8 mouse cellular contexts compared by ENCODE assay signal in genomic region chr8:11478807-11479527, GRCm38 (mm10). TPM values are rescaled to one million over a fixed set of nuclear protein-coding genes. Genes with fewer than 3 reads are reported as not detected.
DNase-seq lines count a peak whose midpoint lies in the region; ATAC-seq lines count a peak whose summit lies in the region.

No protein-coding gene starts in this region.

- peak overlapping the region; percentile 78 for H3K4me3 ChIP-seq in heart, embryonic 12.5 days
- H3K4me3 ChIP-seq in heart, embryonic 13.5 days = peak overlapping the region; percentile 66
- H3K4me3 ChIP-seq in neural tube, embryonic 13.5 days = peak overlapping the region; percentile 49

- peaks cover 48% of the 10 kb centered on the region for H3K4me1 ChIP-seq in heart, embryonic 12.5 days (replicated peaks)
- H3K4me1 ChIP-seq in heart, embryonic 13.5 days = peaks cover 69% of the 10 kb centered on the region
- peaks cover 26% of the 10 kb centered on the region for H3K4me1 ChIP-seq in neural tube, embryonic 13.5 days (replicated peaks)

- H3K27ac ChIP-seq in heart, embryonic 12.5 days (ENCODE audit: poor library complexity, severe bottlenecking) = peak overlapping the region; percentile 47
- peak overlapping the region; percentile 95 for H3K27ac ChIP-seq in heart, embryonic 13.5 days (replicated peaks)
- no peak overlapping the region for H3K27ac ChIP-seq in neural tube, embryonic 13.5 days (replicated peaks)

- DNase-seq in heart, adult 8-10 months (ENCODE audit: low spot score) = no peak
- DNase-seq in kidney, postnatal 25 days = peak; percentile 53 to 78
- no peak for DNase-seq in frontal cortex, postnatal 10 days (ENCODE audit: low spot score in 2 of 2)
- DNase-seq in thymus, adult 18-20 months = no peak
- no peak for DNase-seq in left cerebral cortex, adult 8-10 months (ENCODE audit: low spot score in 2 of 2)

- H3K27me3 ChIP-seq in heart, embryonic 12.5 days (replicated peaks) = peaks cover 28% of the 10 kb centered on the region
- H3K27me3 ChIP-seq in heart, embryonic 13.5 days (replicated peaks) = peaks cover 55% of the 10 kb centered on the region
- H3K27me3 ChIP-seq in neural tube, embryonic 13.5 days = peaks cover 83% of the 10 kb centered on the region

- no peaks in the 10 kb centered on the region for H3K9me3 ChIP-seq in heart, embryonic 12.5 days (replicated peaks)
- no peaks in the 10 kb centered on the region for H3K9me3 ChIP-seq in heart, embryonic 13.5 days
- H3K9me3 ChIP-seq in neural tube, embryonic 13.5 days = no peaks in the 10 kb centered on the region

- WGBS in heart, embryonic 12.5 days = 3% methylated on average over 23 of the region's 23 CpGs
- 4% methylated on average over 23 of the region's 23 CpGs for WGBS in heart, embryonic 13.5 days
- WGBS in neural tube, embryonic 13.5 days = 1% methylated on average over 21 of the region's 23 CpGs

- ATAC-seq in heart, embryonic 12.5 days (ENCODE audit: insufficient number of reproducible peaks, low FRiP score) = no peak
- ATAC-seq in heart, embryonic 13.5 days (ENCODE audit: extremely low read depth, insufficient number of reproducible peaks, low FRiP score, low TSS enrichment) = no peak
- peak; percentile 32; the same call in 1 of the 2 replicates for ATAC-seq in neural tube, embryonic 13.5 days (ENCODE audit: low read depth)

- H3K9ac ChIP-seq in heart, embryonic 12.5 days = peak overlapping the region; percentile 80
- H3K9ac ChIP-seq in heart, embryonic 13.5 days = peak overlapping the region; percentile 89
- no peak overlapping the region for H3K9ac ChIP-seq in neural tube, embryonic 13.5 days

- H3K4me2 ChIP-seq in heart, embryonic 12.5 days = peak overlapping the region; percentile 98
- peak overlapping the region; percentile 96 for H3K4me2 ChIP-seq in heart, embryonic 13.5 days
- peak overlapping the region; percentile 97 for H3K4me2 ChIP-seq in neural tube, embryonic 13.5 days

- H3K36me3 ChIP-seq in heart, embryonic 12.5 days = no peaks in the 10 kb centered on the region
- no peaks in the 10 kb centered on the region for H3K36me3 ChIP-seq in heart, embryonic 13.5 days
- H3K36me3 ChIP-seq in neural tube, embryonic 13.5 days = no peaks in the 10 kb centered on the region

RNA-seq across cellular contexts. Expression of gene Rab20, which starts 0.5 kb away (rescaled TPM):
- 20.2 and 23.5 TPM in 2 replicates for polyA plus RNA-seq in heart, embryonic 12.5 days (2016; fragmentation: Nextera tagmentation; extraction: Ambion mirVana)
- total RNA-seq in heart, adult 8-10 months (2022) = 10 to 100 TPM; 21.9 to 36.4 (median 28.1) TPM
- 28.1 and 30.1 TPM in 2 replicates for polyA plus RNA-seq in heart, embryonic 13.5 days (2015; fragmentation: Nextera tagmentation; extraction: Ambion mirVana)
- 1.4 and 1.5 TPM in 2 replicates for polyA plus RNA-seq in neural tube, embryonic 13.5 days (2015; fragmentation: Nextera tagmentation; extraction: Ambion mirVana)
- total RNA-seq in left cerebral cortex, adult 8-10 months (2022) = 1 to 10 TPM in 2 of 4 experiments, under 1 TPM in 2; 0.35 to 1.6 (median 0.78) TPM

RNA-seq across cellular contexts. Expression of gene Naxd, which starts 18.3 kb away (rescaled TPM):
- 68.8 and 71.0 TPM in 2 replicates for polyA plus RNA-seq in heart, embryonic 12.5 days (2016; fragmentation: Nextera tagmentation; extraction: Ambion mirVana)
- total RNA-seq in heart, adult 8-10 months (2022) = 10 to 100 TPM; 30.7 to 35.3 (median 32.1) TPM
- 73.5 and 77.8 TPM in 2 replicates for polyA plus RNA-seq in heart, embryonic 13.5 days (2015; fragmentation: Nextera tagmentation; extraction: Ambion mirVana)
- 148 and 150 TPM in 2 replicates for polyA plus RNA-seq in neural tube, embryonic 13.5 days (2015; fragmentation: Nextera tagmentation; extraction: Ambion mirVana)
- 10 to 100 TPM; 48.7 to 62.5 (median 56.0) TPM for total RNA-seq in left cerebral cortex, adult 8-10 months (2022)

Comparison
In these comparisons a context has a peak if more than half of its experiments do, and no peak if none do; other contexts are left out.
1. DNase-seq: peak in kidney, postnatal 25 days (2 of 2); none in heart, adult 8-10 months (single experiment), frontal cortex, postnatal 10 days (0 of 2), thymus, adult 18-20 months (0 of 2) and left cerebral cortex, adult 8-10 months (0 of 2).
2. Peak in every context shown above with its lines, with median percentiles within 50 percentile points of each other: H3K4me2 ChIP-seq and H3K4me3 ChIP-seq.